Mouse (Mus musculus) myocyte (in vitro differentiated cells): ENCODE data around the gene Alox15. TPM values are rescaled to one million over a fixed set of nuclear protein-coding genes. Genes with fewer than 3 reads are reported as not detected.

ENCODE experiments used
- H3K27me3 ChIP-seq: one replicate; pipeline ENCODE4 v1.6.1; 2011; ENCODE audit not compliant: control insufficient read depth, insufficient read depth, insufficient read length
- H3K36me3 ChIP-seq: one replicate; pipeline ENCODE4 v1.6.1; 2011; ENCODE audit not compliant: control insufficient read depth, insufficient read depth
- H3K4me2 ChIP-seq: one replicate; pipeline ENCODE4 v1.6.1; 2011; ENCODE audit warnings: low read depth, control low read depth
- H3K4me3 ChIP-seq: one replicate; pipeline ENCODE4 v1.5.1; 2011; ENCODE audit warnings: mild to moderate bottlenecking, control low read depth, moderate library complexity
- H3K79me2 ChIP-seq: one replicate; pipeline ENCODE4 v1.6.1; 2011; ENCODE audit not compliant: control insufficient read depth, insufficient read depth
- H3ac ChIP-seq: one replicate; pipeline ENCODE4 v1.6.1; 2011; ENCODE audit not compliant: control insufficient read depth, insufficient read length
- CEBPB ChIP-seq: IDR thresholded peaks from 2 replicates; pipeline ENCODE4 v1.6.1; 2011; ENCODE audit warnings: mild to moderate bottlenecking, moderate library complexity; ENCODE audit not compliant: poor library complexity, insufficient read depth, severe bottlenecking
- E2F4 ChIP-seq: IDR thresholded peaks from one replicate; pipeline ENCODE4 v1.6.1; 2011; ENCODE audit warnings: mild to moderate bottlenecking, control low read depth, moderate library complexity; ENCODE audit not compliant: insufficient read depth
- MAX ChIP-seq: IDR thresholded peaks from one replicate; pipeline ENCODE4 v1.6.1; 2011; ENCODE audit warnings: low read depth, mild to moderate bottlenecking, control low read depth
- MYOD1 ChIP-seq, 3 experiments: IDR thresholded peaks; one replicate each; pipeline ENCODE4 v1.6.1; 2011; ENCODE audit warnings: control low read depth in 2 of 3, low read depth in 2 of 3, mild to moderate bottlenecking in 2 of 3, moderate library complexity in 1 of 3; ENCODE audit not compliant: insufficient read length in 2 of 3, control insufficient read depth in 1 of 3
- MYOG ChIP-seq, 3 experiments: IDR thresholded peaks; one replicate each; pipeline ENCODE4 v1.6.1; 2011; ENCODE audit warnings: control low read depth in 2 of 3, low read depth in 2 of 3, mild to moderate bottlenecking in 2 of 3; ENCODE audit not compliant: insufficient read length in 2 of 3, control insufficient read depth in 1 of 3, insufficient read depth in 1 of 3
- POLR2A ChIP-seq: IDR thresholded peaks from one replicate; pipeline ENCODE4 v1.6.1; 2011; ENCODE audit warnings: low read depth, mild to moderate bottlenecking, control low read depth, moderate library complexity; ENCODE audit not compliant: insufficient read length
- POLR2AphosphoS2 ChIP-seq: IDR thresholded peaks from one replicate; pipeline ENCODE4 v1.6.1; 2011; ENCODE audit warnings: low read depth, control low read depth; ENCODE audit not compliant: insufficient read length
- REST ChIP-seq: IDR thresholded peaks from one replicate; pipeline ENCODE4 v1.6.1; 2011; ENCODE audit warnings: mild to moderate bottlenecking, control low read depth, moderate library complexity; ENCODE audit not compliant: insufficient read depth, insufficient read length
- SRF ChIP-seq: IDR thresholded peaks from one replicate; pipeline ENCODE4 v1.6.1; 2011; ENCODE audit warnings: low read depth; ENCODE audit not compliant: control insufficient read depth, insufficient read length
- TCF12 ChIP-seq: IDR thresholded peaks from one replicate; pipeline ENCODE4 v1.6.1; 2011; ENCODE audit warnings: mild to moderate bottlenecking, control low read depth; ENCODE audit not compliant: poor library complexity, insufficient read depth, severe bottlenecking
- TCF3 ChIP-seq: IDR thresholded peaks from one replicate; pipeline ENCODE4 v1.6.1; 2011; ENCODE audit warnings: low read depth, control low read depth; ENCODE audit not compliant: insufficient read length
- USF1 ChIP-seq: IDR thresholded peaks from one replicate; pipeline ENCODE4 v1.6.1; 2011; ENCODE audit warnings: low read depth, mild to moderate bottlenecking, control low read depth, moderate library complexity
- polyA plus RNA-seq: library from polyadenylated mRNA; unstranded; fragments of >200 nt; fragmentation: generic; extraction: Trizol; gene quantifications from one replicate; pipeline ENCODE4 v1.2.1, GENCODE M21; 2012; ENCODE audit warnings: missing spikeins

The Alox15 gene
- polyA plus RNA-seq, 1 experiment, result not detected

- H3K79me2 ChIP-seq, result no peaks in the 10 kb centered on the region
- H3K4me3 ChIP-seq, result no peak overlapping the region
Observed at GRCm38 (mm10) chr11:70348630-70349029, 3.2 kb downstream of the Alox15 start.

DNA sequence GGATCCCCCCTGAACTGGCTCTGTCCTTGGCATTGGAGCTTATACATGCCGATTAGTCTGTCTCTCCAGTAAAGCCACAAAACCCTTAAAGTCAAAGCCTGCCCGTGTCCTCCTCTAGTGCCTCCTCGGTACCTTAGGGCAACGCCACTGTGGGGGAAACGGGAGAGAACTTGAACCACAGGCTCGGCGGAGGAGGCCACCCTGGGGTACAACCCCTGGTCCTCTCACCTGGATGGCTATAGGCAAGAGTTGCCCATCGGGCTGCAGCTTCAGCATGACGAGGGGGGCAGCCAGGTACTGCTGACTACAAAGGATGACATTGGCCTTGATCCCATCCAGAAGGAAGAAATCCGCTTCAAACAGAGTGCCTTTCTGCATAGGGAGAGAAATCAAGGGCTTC, 4.0 kb downstream of the Alox15 start:
- no peak overlapping the region for H3K4me2 ChIP-seq
- H3ac ChIP-seq, result no peak overlapping the region
- H3K79me2 ChIP-seq, result no peaks in the 10 kb centered on the region
- no peak overlapping the region for H3K4me3 ChIP-seq
- peaks cover 93% of the 10 kb centered on the region for H3K27me3 ChIP-seq
- TF ChIP-seq POLR2A (no peak), USF1 (no peak), E2F4 (no peak), POLR2AphosphoS2 (no peak), REST (no peak), MYOG (IDR thresholded peaks at IDR 0.05; ENCODE audit: control insufficient read depth in 1 of 3, insufficient read depth in 1 of 3, insufficient read length in 2 of 3, low read depth in 2 of 3) (no peak), CEBPB (no peak), SRF (no peak), MYOD1 (IDR thresholded peaks at IDR 0.05; ENCODE audit: control insufficient read depth in 1 of 3, insufficient read length in 2 of 3, low read depth in 2 of 3) (no peak), MAX (no peak)
- no peaks in the 10 kb centered on the region for H3K36me3 ChIP-seq

More at GRCm38 (mm10) chr11:70348630-70349029, 3.2 kb downstream of the Alox15 start:
- Histone ChIP-seq H3K4me2 (no peak overlapping the region), H3ac (no peak overlapping the region), H3K27me3 (peaks cover 93% of the 10 kb centered on the region), H3K36me3 (no peaks in the 10 kb centered on the region)
- TF ChIP-seq E2F4 (no peak), SRF (no peak), MYOG (IDR thresholded peaks at IDR 0.05; ENCODE audit: control insufficient read depth in 1 of 3, insufficient read depth in 1 of 3, insufficient read length in 2 of 3, low read depth in 2 of 3) (no peak), MYOD1 (IDR thresholded peaks at IDR 0.05; ENCODE audit: control insufficient read depth in 1 of 3, insufficient read length in 2 of 3, low read depth in 2 of 3) (no peak)

DNA sequence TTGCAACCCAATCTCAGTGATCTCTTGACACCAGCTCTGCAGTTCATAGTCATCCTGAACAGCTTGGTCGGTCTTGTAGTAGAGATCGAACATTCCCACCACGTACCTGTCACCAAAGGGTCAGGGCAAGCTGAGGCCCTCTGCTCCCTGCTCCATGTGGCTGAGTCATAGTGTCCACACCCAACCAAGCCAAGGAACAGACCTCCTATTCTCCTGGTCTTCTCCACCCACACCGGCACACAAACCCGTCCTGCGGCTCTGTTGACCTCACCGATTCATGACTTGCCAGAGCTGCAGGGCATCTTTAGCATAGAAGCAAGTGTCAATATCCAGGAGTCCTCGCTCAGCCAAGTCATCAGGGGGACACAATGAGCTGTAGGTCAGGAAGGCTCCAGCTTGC, 6.3 kb downstream of the Alox15 start:
- no peak overlapping the region for H3ac ChIP-seq
- no peak overlapping the region for H3K4me2 ChIP-seq
- H3K27me3 ChIP-seq, result peaks cover 78% of the 10 kb centered on the region
- no peaks in the 10 kb centered on the region for H3K79me2 ChIP-seq
- no peak overlapping the region for H3K4me3 ChIP-seq
- no peaks in the 10 kb centered on the region for H3K36me3 ChIP-seq
- no peak for TF ChIP-seq SRF
- TF ChIP-seq MYOG (IDR thresholded peaks at IDR 0.05; ENCODE audit: control insufficient read depth in 1 of 3, insufficient read depth in 1 of 3, insufficient read length in 2 of 3, low read depth in 2 of 3), result no peak
- no peak for TF ChIP-seq CEBPB
- TF ChIP-seq REST, result no peak
- TF ChIP-seq POLR2A, result no peak
- no peak for TF ChIP-seq TCF12
- TF ChIP-seq MYOD1 (IDR thresholded peaks at IDR 0.05; ENCODE audit: control insufficient read depth in 1 of 3, insufficient read length in 2 of 3, low read depth in 2 of 3), result no peak
- TF ChIP-seq POLR2AphosphoS2, result no peak
- no peak for TF ChIP-seq USF1
- TF ChIP-seq E2F4, result no peak
- no peak for TF ChIP-seq TCF3
- no peak for TF ChIP-seq MAX

GRCm38 (mm10) chr11:70345061-70345460, 6.8 kb downstream of the Alox15 start:
- Histone ChIP-seq H3K36me3 (no peaks in the 10 kb centered on the region), H3K79me2 (no peaks in the 10 kb centered on the region), H3K4me2 (no peak overlapping the region), H3K27me3 (peaks cover 78% of the 10 kb centered on the region), H3K4me3 (no peak overlapping the region), H3ac (no peak overlapping the region)
- no peak for TF ChIP-seq USF1
- TF ChIP-seq REST, result no peak
- TF ChIP-seq MYOD1 (IDR thresholded peaks at IDR 0.05; ENCODE audit: control insufficient read depth in 1 of 3, insufficient read length in 2 of 3, low read depth in 2 of 3), result no peak
- no peak for TF ChIP-seq E2F4
- TF ChIP-seq POLR2A, result no peak
- no peak for TF ChIP-seq MYOG (IDR thresholded peaks at IDR 0.05; ENCODE audit: control insufficient read depth in 1 of 3, insufficient read depth in 1 of 3, insufficient read length in 2 of 3, low read depth in 2 of 3)

DNA sequence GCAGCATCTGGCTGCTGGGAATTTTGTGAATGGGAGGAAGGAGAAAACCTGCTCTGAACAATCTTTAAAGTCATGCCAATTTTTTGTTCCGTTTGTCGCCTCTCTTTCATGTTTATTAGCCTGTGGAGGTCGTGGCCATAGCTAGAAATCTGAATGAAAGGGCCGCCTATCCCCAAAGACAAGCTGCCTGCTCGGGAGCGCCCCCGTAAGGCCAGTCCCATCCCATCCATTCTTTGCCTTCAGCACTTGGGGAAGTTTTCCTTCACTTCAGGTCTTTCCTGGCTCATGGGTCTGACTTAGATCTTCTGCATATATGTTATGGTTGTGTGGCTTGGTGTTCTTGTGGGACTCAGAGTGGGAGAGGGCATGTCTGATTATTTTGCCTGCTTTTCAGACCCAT, 12.3 kb downstream of the Alox15 start:
- Histone ChIP-seq H3K27me3 (peaks cover 63% of the 10 kb centered on the region), H3K4me2 (no peak overlapping the region), H3K79me2 (no peaks in the 10 kb centered on the region), H3K36me3 (no peaks in the 10 kb centered on the region), H3ac (no peak overlapping the region), H3K4me3 (no peak overlapping the region)
- TF ChIP-seq MYOG (IDR thresholded peaks at IDR 0.05; ENCODE audit: control insufficient read depth in 1 of 3, insufficient read depth in 1 of 3, insufficient read length in 2 of 3, low read depth in 2 of 3), result no peak
- no peak for TF ChIP-seq E2F4
- TF ChIP-seq MAX, result no peak
- no peak for TF ChIP-seq TCF12
- no peak for TF ChIP-seq CEBPB
- no peak for TF ChIP-seq MYOD1 (IDR thresholded peaks at IDR 0.05; ENCODE audit: control insufficient read depth in 1 of 3, insufficient read length in 2 of 3, low read depth in 2 of 3)
- TF ChIP-seq REST, result no peak
- no peak for TF ChIP-seq SRF
- TF ChIP-seq TCF3, result no peak
- no peak for TF ChIP-seq POLR2AphosphoS2
